Mouse (Mus musculus) thymus, adult 2 months (tissue): ENCODE results near the gene Wfikkn2.

Experiments
- CTCF ChIP-seq: fragments of 200-500 bp; IDR thresholded peaks from 2 replicates; pipeline ENCODE4 v1.5.1; 2012; ENCODE audit warnings: mild to moderate bottlenecking, control low read depth, low read length, moderate library complexity, borderline replicate concordance; ENCODE audit not compliant: control insufficient read depth, poor library complexity, insufficient read depth; ENCODE audit errors: extremely low read depth
- POLR2A ChIP-seq: fragments of 200-500 bp; IDR thresholded peaks from 2 replicates; pipeline ENCODE4 v1.6.1; 2012; ENCODE audit warnings: mild to moderate bottlenecking, low read length, control low read depth, moderate library complexity; ENCODE audit not compliant: control insufficient read depth, poor library complexity, insufficient read depth; ENCODE audit errors: extremely low read depth

- no peak for TF ChIP-seq POLR2A
- TF ChIP-seq CTCF, result no peak
Measured at GRCm38 (mm10) chr11:94231821-94232552, 13.8 kb downstream of the Wfikkn2 start.
